Mouse (Mus musculus): ENCODE results near the gene Kif23. TPM values are rescaled to one million over a fixed set of nuclear protein-coding genes. Genes with fewer than 3 reads are reported as not detected.

The Kif23 gene
- total and polyA plus RNA-seq, 3 experiments = 0.45 to 0.68 (median 0.52) TPM

GRCm38 (mm10) chr9:61959921-61960569 is 13.5 kb upstream of the Kif23 start:
- WGBS = 88% methylated on average over 1 of the region's 1 CpGs
- Histone ChIP-seq H3K4me3 (no peak overlapping the region), H3K27me3 (ENCODE audit: control insufficient read depth, insufficient read depth, low read length) (no peaks in the 10 kb centered on the region), H3K79me2 (replicated peaks; ENCODE audit: control insufficient read depth, insufficient read depth, low read length) (no peaks in the 10 kb centered on the region), H3K27ac (no peak overlapping the region), H3K9ac (ENCODE audit: low read depth, low read length) (no peak overlapping the region), H3K36me3 (ENCODE audit: control insufficient read depth, insufficient read depth, low read length) (no peaks in the 10 kb centered on the region), H3K4me1 (ENCODE audit: control insufficient read depth, insufficient read depth, low read length) (peaks cover 3% of the 10 kb centered on the region; the same call in 1 of the 2 replicates)
- no peak for DNase-seq
- TF ChIP-seq POLR2A (IDR thresholded peaks at IDR 0.05; ENCODE audit: insufficient read depth, low read depth, low read length) = no peak
- TF ChIP-seq CTCF (IDR thresholded peaks at IDR 0.05) = no peak
- TF ChIP-seq EP300 (IDR thresholded peaks at IDR 0.05; ENCODE audit: insufficient read depth, low read depth, low read length) = no peak
- intact Hi-C loops (cut with DNase I) = loop anchor here (10.0 kb wide), 1 partner anchor 595 kb away; no protein-coding TSS in a partner anchor

- Histone ChIP-seq H3K9ac (ENCODE audit: low read depth, low read length) (no peak overlapping the region), H3K27me3 (ENCODE audit: control insufficient read depth, insufficient read depth, low read length) (no peaks in the 10 kb centered on the region), H3K27ac (no peak overlapping the region), H3K4me3 (no peak overlapping the region), H3K36me3 (ENCODE audit: control insufficient read depth, insufficient read depth, low read length) (no peaks in the 10 kb centered on the region), H3K4me1 (ENCODE audit: control insufficient read depth, insufficient read depth, low read length) (no peaks in the 10 kb centered on the region), H3K79me2 (replicated peaks; ENCODE audit: control insufficient read depth, insufficient read depth, low read length) (no peaks in the 10 kb centered on the region)
- no peak for TF ChIP-seq POLR2A (IDR thresholded peaks at IDR 0.05; ENCODE audit: insufficient read depth, low read depth, low read length)
- no peak for TF ChIP-seq EP300 (IDR thresholded peaks at IDR 0.05; ENCODE audit: insufficient read depth, low read depth, low read length)
- TF ChIP-seq CTCF (IDR thresholded peaks at IDR 0.05) = no peak
- no peak for DNase-seq
- intact Hi-C loops (cut with DNase I) = no loop called here
Observed at GRCm38 (mm10) chr9:61954707-61955106, 8.1 kb upstream of the Kif23 start.

- Histone ChIP-seq H3K27me3 (ENCODE audit: control insufficient read depth, insufficient read depth, low read length) (no peaks in the 10 kb centered on the region), H3K4me3 (no peak overlapping the region), H3K9ac (ENCODE audit: low read depth, low read length) (no peak overlapping the region), H3K36me3 (ENCODE audit: control insufficient read depth, insufficient read depth, low read length) (no peaks in the 10 kb centered on the region), H3K79me2 (replicated peaks; ENCODE audit: control insufficient read depth, insufficient read depth, low read length) (no peaks in the 10 kb centered on the region; the same call in 1 of the 2 replicates), H3K4me1 (ENCODE audit: control insufficient read depth, insufficient read depth, low read length) (no peaks in the 10 kb centered on the region), H3K27ac (no peak overlapping the region)
- DNase-seq = no peak
- TF ChIP-seq CTCF (IDR thresholded peaks at IDR 0.05) = no peak
- no peak for TF ChIP-seq EP300 (IDR thresholded peaks at IDR 0.05; ENCODE audit: insufficient read depth, low read depth, low read length)
- no peak for TF ChIP-seq POLR2A (IDR thresholded peaks at IDR 0.05; ENCODE audit: insufficient read depth, low read depth, low read length)
- WGBS = 66% methylated on average over 7 of the region's 7 CpGs
- intact Hi-C loops (cut with DNase I) = no loop called here
Observed at GRCm38 (mm10) chr9:61952241-61952640, 5.7 kb upstream of the Kif23 start.

GRCm38 (mm10) chr9:61947402-61948346 is 1.1 kb upstream of the Kif23 start:
- Histone ChIP-seq H3K27ac (peak overlapping the region; percentile 81), H3K4me1 (ENCODE audit: control insufficient read depth, insufficient read depth, low read length) (no peaks in the 10 kb centered on the region), H3K79me2 (replicated peaks; ENCODE audit: control insufficient read depth, insufficient read depth, low read length) (no peaks in the 10 kb centered on the region; the same call in 1 of the 2 replicates), H3K9ac (ENCODE audit: low read depth, low read length) (peak overlapping the region; percentile 44), H3K36me3 (ENCODE audit: control insufficient read depth, insufficient read depth, low read length) (no peaks in the 10 kb centered on the region), H3K4me3 (peak overlapping the region; percentile 54), H3K27me3 (ENCODE audit: control insufficient read depth, insufficient read depth, low read length) (no peaks in the 10 kb centered on the region)
- WGBS = 6% methylated on average over 24 of the region's 24 CpGs
- TF ChIP-seq EP300 (IDR thresholded peaks at IDR 0.05; ENCODE audit: insufficient read depth, low read depth, low read length) (peak; percentile 59; the same call in 1 of the 2 replicates), CTCF (IDR thresholded peaks at IDR 0.05) (peak; percentile 95), POLR2A (IDR thresholded peaks at IDR 0.05; ENCODE audit: insufficient read depth, low read depth, low read length) (no peak)
- intact Hi-C loops (cut with DNase I) = loop anchor here (1.0 to 5.0 kb wide), 3 partner anchors 38 to 295 kb away; partner anchors contain the start of gene Glce
- DNase-seq = peak; percentile 80 to 83

- Histone ChIP-seq H3K27me3 (ENCODE audit: control insufficient read depth, insufficient read depth, low read length) (no peaks in the 10 kb centered on the region), H3K79me2 (replicated peaks; ENCODE audit: control insufficient read depth, insufficient read depth, low read length) (no peaks in the 10 kb centered on the region; the same call in 1 of the 2 replicates), H3K36me3 (ENCODE audit: control insufficient read depth, insufficient read depth, low read length) (no peaks in the 10 kb centered on the region), H3K4me3 (peak overlapping the region; percentile 67), H3K4me1 (ENCODE audit: control insufficient read depth, insufficient read depth, low read length) (no peaks in the 10 kb centered on the region), H3K27ac (peak overlapping the region; percentile 20; the same call in 1 of the 2 replicates), H3K9ac (ENCODE audit: low read depth, low read length) (peak overlapping the region; percentile 73)
- TF ChIP-seq EP300 (IDR thresholded peaks at IDR 0.05; ENCODE audit: insufficient read depth, low read depth, low read length) (no peak), POLR2A (IDR thresholded peaks at IDR 0.05; ENCODE audit: insufficient read depth, low read depth, low read length) (no peak), CTCF (IDR thresholded peaks at IDR 0.05) (no peak)
- 1% methylated on average over 38 of the region's 38 CpGs for WGBS
- intact Hi-C loops (cut with DNase I) = loop anchor here (1.0 to 5.0 kb wide), 3 partner anchors 34 to 296 kb away; partner anchors contain the start of gene Glce
- no peak for DNase-seq
Observed at GRCm38 (mm10) chr9:61945973-61946611, 482 bp downstream of the Kif23 start.
